Mouse (Mus musculus) heart, embryonic 12.5 days (tissue): ENCODE data around the gene Msrb3. TPM values are rescaled to one million over a fixed set of nuclear protein-coding genes. Genes with fewer than 3 reads are reported as not detected.

Experiments
- ATAC-seq: fragments of 200-750 bp; cut with Nextera tagmentation; 2 replicates; pipeline ENCODE4 v1.8.0; 2017; ENCODE audit warnings: moderate TSS enrichment, moderate library complexity; ENCODE audit not compliant: insufficient number of reproducible peaks, low FRiP score
- H3K27ac ChIP-seq: fragments of 300-500 bp; sonication (generic); 2 replicates; pipeline ENCODE4 v1.5.1; 2016; ENCODE audit warnings: mild to moderate bottlenecking, moderate library complexity; ENCODE audit not compliant: poor library complexity, severe bottlenecking
- H3K27me3 ChIP-seq: fragments of 300-500 bp; sonication (generic); replicated peaks from 2 replicates; pipeline ENCODE4 v1.6.1; 2016; ENCODE audit warnings: mild to moderate bottlenecking, moderate library complexity
- H3K36me3 ChIP-seq: fragments of 300-500 bp; sonication (generic); 2 replicates; pipeline ENCODE4 v1.6.1; 2016; ENCODE audit warnings: mild to moderate bottlenecking, moderate library complexity
- H3K4me1 ChIP-seq: fragments of 300-500 bp; sonication (generic); replicated peaks from 2 replicates; pipeline ENCODE4 v1.6.1; 2016; ENCODE audit warnings: mild to moderate bottlenecking
- H3K4me2 ChIP-seq: fragments of 300-500 bp; sonication (generic); 2 replicates; pipeline ENCODE4 v1.6.1; 2016; ENCODE audit warnings: mild to moderate bottlenecking, moderate library complexity
- H3K4me3 ChIP-seq: fragments of 300-500 bp; sonication (generic); 2 replicates; pipeline ENCODE4 v1.5.1; 2016; ENCODE audit warnings: mild to moderate bottlenecking
- H3K9ac ChIP-seq: fragments of 300-500 bp; sonication (generic); 2 replicates; pipeline ENCODE4 v1.6.1; 2016; ENCODE audit warnings: mild to moderate bottlenecking, moderate library complexity
- H3K9me3 ChIP-seq: fragments of 300-500 bp; sonication (generic); replicated peaks from 2 replicates; pipeline ENCODE4 v1.6.1; 2016; ENCODE audit warnings: mild to moderate bottlenecking, moderate library complexity
- WGBS: fragments of 180-500 bp; shearing (Covaris S2); methylation state at CpG from one replicate; pipeline ENCODE4 v1.1.7; 2016; 5-methylcytosine and 5-hydroxymethylcytosine counted together
- polyA plus RNA-seq: library from polyadenylated mRNA; unstranded; fragments of >200 nt; fragmentation: Nextera tagmentation; extraction: Ambion mirVana; gene quantifications from 2 replicates; pipeline ENCODE4 v1.2.1, GENCODE M21; 2016

Msrb3 gene
- polyA plus RNA-seq, 1 experiment from 2014 or later, result 24.1 TPM

DNA sequence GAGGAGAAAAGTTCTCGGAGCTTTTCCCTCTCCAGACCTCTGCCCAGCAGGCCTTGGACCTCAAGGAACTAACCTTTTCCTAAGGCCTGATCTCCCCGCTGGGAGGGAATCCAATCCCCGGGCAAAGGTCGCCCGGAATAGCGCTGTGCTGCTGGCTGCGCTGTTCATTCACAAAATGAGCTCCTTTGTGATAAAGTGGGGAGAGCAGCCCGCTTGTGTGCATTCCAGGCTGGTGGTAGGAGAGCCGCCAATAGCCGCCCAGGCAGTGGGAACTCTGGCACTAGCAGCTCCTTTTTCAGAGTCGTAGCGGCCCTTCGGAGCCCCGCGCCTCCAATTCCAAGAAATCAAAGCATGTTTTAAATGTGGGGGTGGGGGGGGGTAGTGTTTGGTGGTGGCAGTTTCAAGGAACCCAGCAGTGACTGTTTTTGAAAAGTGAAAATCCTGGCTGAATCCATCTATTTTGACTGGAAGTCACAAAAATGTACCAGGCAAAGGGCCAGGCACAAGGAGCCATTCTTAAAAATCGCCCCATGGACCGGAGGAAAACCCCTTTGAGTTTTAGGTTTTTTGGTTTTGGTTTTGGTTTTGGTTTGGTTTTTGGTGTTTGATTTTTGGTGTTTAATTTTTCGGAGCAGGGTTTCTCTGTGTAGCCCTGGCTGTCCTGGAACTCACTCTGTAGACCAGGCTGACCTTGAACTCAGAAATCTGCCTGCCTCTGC is 153.6 kb downstream of the Msrb3 start:
- no peaks in the 10 kb centered on the region for H3K9me3 ChIP-seq
- peak; percentile 80 for ATAC-seq
- H3K9ac ChIP-seq, result peak overlapping the region; percentile 70
- H3K4me1 ChIP-seq, result peaks cover 19% of the 10 kb centered on the region
- H3K27me3 ChIP-seq, result no peaks in the 10 kb centered on the region
- H3K27ac ChIP-seq, result peak overlapping the region; percentile 33
- H3K36me3 ChIP-seq, result no peaks in the 10 kb centered on the region
- WGBS, result 8% methylated on average over 18 of the region's 18 CpGs
- peak overlapping the region; percentile 35 for H3K4me3 ChIP-seq
- peak overlapping the region; percentile 77 for H3K4me2 ChIP-seq

DNA sequence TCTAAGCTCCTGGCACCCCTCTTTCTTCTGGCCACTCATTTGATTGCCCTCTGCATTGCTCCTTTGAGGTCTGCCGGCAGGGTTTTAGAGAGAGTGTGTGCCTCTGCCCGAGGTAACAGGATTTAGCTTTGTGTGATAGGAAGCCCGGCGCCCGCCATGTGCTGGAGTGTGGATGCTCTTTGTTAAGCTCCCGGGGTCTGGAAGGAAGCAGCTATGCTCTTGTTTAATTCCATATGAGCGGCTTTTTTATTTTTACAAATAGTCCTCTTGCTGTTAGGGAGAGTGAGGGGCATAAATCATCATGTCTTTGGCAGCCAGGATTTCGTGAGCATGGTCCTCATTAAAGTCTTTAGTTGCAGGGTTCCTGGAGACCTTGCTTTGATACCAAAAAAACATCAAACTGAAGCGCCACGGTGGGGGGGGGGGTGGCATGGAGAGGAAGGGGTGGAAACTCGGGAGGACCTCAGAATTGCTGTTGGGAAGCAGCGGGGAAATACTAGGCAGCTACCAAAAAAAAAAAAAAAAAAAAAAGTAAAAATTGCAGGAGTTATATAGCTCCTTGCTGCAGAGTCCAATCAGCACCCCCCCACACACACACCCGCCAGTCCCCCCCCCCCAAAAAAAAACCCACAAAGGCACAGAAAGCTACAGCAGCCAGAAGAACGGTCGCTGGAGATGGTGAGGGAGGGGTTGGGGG is 154.3 kb downstream of the Msrb3 start:
- Histone ChIP-seq H3K36me3 (no peaks in the 10 kb centered on the region), H3K4me1 (peaks cover 19% of the 10 kb centered on the region), H3K4me3 (peak overlapping the region; percentile 35), H3K27ac (peak overlapping the region; percentile 33), H3K9ac (peak overlapping the region; percentile 70), H3K27me3 (no peaks in the 10 kb centered on the region), H3K9me3 (no peaks in the 10 kb centered on the region), H3K4me2 (peak overlapping the region; percentile 77)
- 4% methylated on average over 14 of the region's 15 CpGs for WGBS
- ATAC-seq, result no peak; the same call in 1 of the 2 replicates

DNA sequence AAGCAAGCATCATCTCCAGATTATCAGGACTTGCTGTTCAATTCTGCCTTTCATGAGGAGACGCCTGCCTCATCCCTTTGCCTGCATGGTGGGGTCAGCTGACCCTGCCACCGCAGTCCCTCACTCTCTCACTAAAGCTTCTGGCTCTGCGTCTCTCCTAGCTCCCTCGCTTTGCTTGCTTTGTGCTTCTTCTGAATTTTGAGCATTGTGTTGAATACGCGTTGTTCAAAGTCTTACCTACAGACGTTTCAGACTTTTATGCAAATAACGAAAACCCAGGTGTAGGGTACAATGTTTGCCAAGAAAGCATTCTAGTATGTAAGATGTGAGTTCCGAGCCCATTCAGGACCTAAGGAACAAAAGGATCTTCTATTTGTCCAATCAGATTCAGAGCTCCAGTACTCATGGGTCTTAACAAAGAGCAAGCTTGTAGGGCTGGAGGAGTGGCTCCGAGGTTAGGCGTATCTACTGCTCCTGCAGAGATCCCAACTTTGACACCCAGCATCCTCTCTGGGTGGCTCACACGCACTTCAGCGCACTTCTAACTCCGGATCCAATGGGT is 162.3 kb downstream of the Msrb3 start:
- no peaks in the 10 kb centered on the region for H3K27me3 ChIP-seq
- 29% methylated on average over 14 of the region's 14 CpGs for WGBS
- no peaks in the 10 kb centered on the region for H3K9me3 ChIP-seq
- no peaks in the 10 kb centered on the region for H3K36me3 ChIP-seq
- peak overlapping the region; percentile 43 for H3K4me3 ChIP-seq
- no peak for ATAC-seq
- H3K27ac ChIP-seq, result no peak overlapping the region
- peak overlapping the region; percentile 47 for H3K9ac ChIP-seq
- H3K4me2 ChIP-seq, result peak overlapping the region; percentile 74
- peaks cover 12% of the 10 kb centered on the region for H3K4me1 ChIP-seq

DNA sequence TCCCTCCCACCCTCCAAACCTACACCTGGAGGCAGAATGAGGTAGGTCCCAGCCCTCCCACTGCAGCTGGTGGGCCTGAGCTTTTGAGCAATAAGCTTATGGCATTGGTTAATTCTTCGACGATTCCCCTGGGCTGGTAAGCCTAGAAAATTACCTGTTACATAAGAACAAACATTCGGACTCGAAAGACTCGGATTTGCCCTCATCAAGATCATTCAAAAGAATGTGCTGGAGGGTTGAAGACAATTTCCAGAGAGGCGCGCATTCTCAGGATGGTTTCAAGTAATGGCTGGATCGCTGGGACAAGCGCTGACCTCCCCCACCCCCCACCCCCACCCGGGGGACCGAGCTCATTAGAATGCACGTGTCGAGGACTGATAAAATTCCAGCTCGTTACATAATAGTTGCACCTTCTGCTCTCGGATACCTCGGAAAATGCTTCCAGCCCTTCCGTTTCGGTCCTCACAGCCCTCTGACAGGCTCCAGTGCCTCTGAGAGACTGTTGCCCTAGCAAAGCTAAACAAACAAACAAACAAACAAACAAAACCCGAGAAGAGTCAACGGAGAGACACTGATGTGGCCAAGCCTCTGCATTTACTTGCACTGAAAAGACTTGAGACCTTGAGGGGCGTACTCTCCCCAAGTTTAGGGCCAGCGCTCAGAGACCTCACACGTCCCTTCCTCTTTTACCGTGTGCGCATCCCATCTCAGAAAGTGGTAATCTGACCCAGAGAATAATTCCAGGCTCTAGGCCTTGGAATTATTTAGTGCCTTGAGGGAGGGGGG is 163.0 kb downstream of the Msrb3 start:
- Histone ChIP-seq H3K9ac (peak overlapping the region; percentile 47), H3K27ac (no peak overlapping the region)
- ATAC-seq, result no peak

DNA sequence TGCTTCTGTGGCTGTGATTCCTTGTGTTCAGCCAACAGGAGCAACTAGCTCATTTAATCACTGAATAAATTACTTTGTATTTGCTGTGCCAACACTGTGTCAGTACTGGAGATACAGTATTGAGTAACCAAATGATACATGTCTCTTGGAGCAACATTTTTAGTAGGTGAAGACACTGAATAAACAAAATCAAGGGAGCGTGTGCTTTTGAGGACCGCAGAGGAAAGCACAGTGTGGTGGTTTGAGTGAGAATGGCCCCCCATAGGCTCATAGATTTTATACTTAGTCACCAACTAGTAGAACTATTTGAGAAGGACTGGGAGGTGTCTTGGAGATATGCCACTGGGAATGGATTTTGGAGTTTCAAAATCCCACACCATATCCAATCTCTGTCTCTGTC is 164.5 kb downstream of the Msrb3 start:
- Histone ChIP-seq H3K9ac (no peak overlapping the region), H3K4me3 (no peak overlapping the region), H3K4me2 (no peak overlapping the region), H3K27ac (no peak overlapping the region), H3K4me1 (peaks cover 12% of the 10 kb centered on the region), H3K9me3 (no peaks in the 10 kb centered on the region), H3K36me3 (no peaks in the 10 kb centered on the region), H3K27me3 (no peaks in the 10 kb centered on the region)
- WGBS, result 89% methylated on average over 2 of the region's 2 CpGs
- no peak for ATAC-seq

More for the DNA sequence above, 163.0 kb downstream of the Msrb3 start:
- Histone ChIP-seq H3K4me2 (peak overlapping the region; percentile 74), H3K27me3 (no peaks in the 10 kb centered on the region), H3K4me1 (peaks cover 12% of the 10 kb centered on the region), H3K4me3 (peak overlapping the region; percentile 43), H3K36me3 (no peaks in the 10 kb centered on the region), H3K9me3 (no peaks in the 10 kb centered on the region)
- 8% methylated on average over 25 of the region's 25 CpGs for WGBS

Other genes starting within 250 kb of the Msrb3 start
- gene Lemd3, start 80.2 kb upstream of the Msrb3 start, polyA plus RNA-seq, result 3.3 and 4.1 TPM in 2 replicates
- 2.9 and 3.7 TPM in 2 replicates for gene Wif1, start 134.9 kb upstream of the Msrb3 start, polyA plus RNA-seq